Mouse (Mus musculus): ENCODE results near the gene Aars2.
A peak's percentile ranks its signal among the peaks of the same experiment; 100 is the strongest.

Gene Aars2

GRCm38 (mm10) chr17:45502324-45502723 lies 4.3 kb upstream of the Aars2 start:
- DNase-seq: no peak

GRCm38 (mm10) chr17:45503301-45503973 lies 3.2 kb upstream of the Aars2 start:
- no peak for DNase-seq

DNA sequence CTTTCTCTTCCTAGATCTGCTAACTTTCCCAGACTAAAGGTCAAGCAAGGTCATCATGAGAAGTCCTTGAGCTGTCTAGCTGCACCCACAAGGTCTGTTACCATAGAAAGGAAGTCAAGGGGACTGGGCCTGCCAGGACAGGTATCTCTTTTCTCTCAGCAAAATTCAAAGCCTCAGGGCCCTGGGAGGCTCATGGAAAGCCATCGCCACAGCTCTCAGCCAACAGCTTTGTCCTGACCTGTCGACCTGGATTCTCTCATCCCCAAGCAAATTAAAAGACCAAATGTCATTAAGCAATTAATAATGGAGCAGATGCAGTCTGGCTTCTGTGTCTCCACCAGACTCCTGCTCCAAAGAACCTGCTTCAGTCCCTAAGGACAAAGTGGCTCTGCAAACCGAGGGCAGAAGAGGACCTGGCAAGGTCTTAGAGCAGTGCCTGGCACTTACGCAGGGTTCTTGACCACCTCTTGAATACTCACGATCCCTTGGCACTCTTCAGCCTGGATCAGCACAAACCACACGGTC lies 638 bp upstream of the Aars2 start:
- peak in 1 of 2 experiments; percentile 30 for DNase-seq

DNA sequence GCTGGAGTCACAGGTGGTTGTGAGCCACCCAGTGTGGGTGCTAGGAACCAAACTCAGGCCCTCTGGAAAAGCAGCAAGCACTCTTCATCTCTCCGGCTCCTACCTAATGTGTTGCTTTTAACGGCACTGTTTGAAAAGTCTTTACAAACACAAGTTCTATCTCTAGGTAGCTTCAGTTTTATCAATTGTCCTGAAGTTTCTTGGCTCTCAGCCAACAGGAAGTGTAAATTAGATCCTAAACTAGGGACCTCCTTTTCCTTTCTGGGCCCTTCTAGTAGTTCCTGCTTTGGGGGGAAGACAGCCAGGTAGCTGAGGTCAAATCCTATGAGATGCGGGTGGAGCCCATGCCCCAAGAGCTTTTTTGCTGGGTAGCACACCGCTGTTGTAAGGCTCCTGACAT lies 4.2 kb downstream of the Aars2 start:
- DNase-seq: no peak

GRCm38 (mm10) chr17:45511757-45512156 lies 5.1 kb downstream of the Aars2 start:
- no peak for DNase-seq

DNA sequence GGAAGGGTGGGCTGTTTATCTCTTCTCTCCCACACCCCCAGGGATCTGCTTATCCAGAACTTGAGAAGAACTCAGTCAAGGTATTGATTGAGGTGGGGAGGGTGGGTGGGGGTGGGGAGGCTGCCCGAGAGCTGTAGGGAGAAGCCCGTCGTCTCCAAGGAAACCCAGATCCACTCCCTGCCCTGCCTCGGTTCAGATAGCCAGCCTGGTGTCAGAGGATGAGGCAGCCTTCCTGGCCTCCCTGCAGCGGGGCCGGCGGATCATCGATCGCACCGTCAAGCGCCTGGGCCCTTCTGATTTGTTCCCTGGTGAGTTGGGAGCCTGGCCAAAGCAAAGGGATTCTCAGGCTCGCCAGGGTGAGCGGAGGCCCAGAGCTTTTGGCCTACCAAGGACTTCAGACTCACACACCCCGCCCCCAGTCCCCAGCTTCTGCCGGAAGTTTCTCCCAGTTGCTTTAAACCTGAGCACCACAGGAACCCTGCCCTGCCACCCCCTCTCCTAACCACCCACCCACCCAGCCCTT lies 8.6 kb downstream of the Aars2 start:
- no peak for DNase-seq

- no peak for DNase-seq
These were observed 9.2 kb downstream of the Aars2 start for GRCm38 (mm10) chr17:45515806-45516205.

GRCm38 (mm10) chr17:45516488-45516887 lies 9.8 kb downstream of the Aars2 start:
- peak; percentile 92 to 94 for DNase-seq

- no peak for DNase-seq
These were observed 10.5 kb downstream of the Aars2 start for GRCm38 (mm10) chr17:45517135-45517534.

- DNase-seq: no peak
These were observed 11.0 kb downstream of the Aars2 start for GRCm38 (mm10) chr17:45517549-45518215.

DNA sequence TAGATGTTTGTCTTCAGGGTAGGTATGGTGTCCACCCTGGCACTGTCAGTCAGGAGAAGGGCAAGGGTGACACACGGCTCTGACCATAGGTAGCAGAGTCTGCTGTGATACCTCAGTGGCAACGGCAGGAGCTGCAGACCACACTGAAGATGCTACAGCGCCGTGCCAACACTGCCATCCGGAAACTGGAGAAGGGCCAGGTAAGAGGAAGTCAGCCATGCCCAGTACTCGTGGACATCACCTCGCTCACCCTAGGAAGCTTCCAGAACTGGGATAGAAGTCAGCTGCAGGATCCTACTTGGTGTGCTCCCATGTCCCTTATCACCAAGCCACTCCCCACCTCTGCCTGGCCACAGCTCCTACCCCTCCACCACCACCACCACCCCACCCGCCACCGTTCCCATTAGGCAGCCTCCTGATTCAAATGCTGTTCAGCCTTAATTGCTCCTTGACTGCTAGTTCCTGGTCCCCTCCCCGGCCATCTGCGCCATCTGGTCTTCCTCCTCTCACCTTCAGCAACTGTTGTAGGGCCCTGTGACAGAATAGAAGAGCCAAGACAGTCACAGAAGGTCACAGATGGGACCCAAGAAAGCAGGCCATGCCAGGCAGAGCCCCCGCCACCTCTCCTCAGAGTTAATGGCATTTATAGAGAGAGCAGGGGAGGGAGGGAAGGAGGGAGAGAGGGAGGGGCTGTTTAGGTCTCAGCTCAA lies 12.3 kb downstream of the Aars2 start:
- DNase-seq: peak; percentile 87 to 93

- DNase-seq: no peak
These were observed 13.5 kb downstream of the Aars2 start for GRCm38 (mm10) chr17:45520136-45520535.

- DNase-seq: no peak
These were observed 16.6 kb downstream of the Aars2 start, which contains the start of gene Tcte1 for GRCm38 (mm10) chr17:45523263-45523662. TSS of gene Tcte1 (plus strand) at chr17:45523434.

- no peak for DNase-seq
These were observed 18.3 kb downstream of the Aars2 start for GRCm38 (mm10) chr17:45524961-45525360.

GRCm38 (mm10) chr17:45526571-45526970 lies 19.9 kb downstream of the Aars2 start:
- DNase-seq: peak in 1 of 2 experiments; percentile 60

DNA sequence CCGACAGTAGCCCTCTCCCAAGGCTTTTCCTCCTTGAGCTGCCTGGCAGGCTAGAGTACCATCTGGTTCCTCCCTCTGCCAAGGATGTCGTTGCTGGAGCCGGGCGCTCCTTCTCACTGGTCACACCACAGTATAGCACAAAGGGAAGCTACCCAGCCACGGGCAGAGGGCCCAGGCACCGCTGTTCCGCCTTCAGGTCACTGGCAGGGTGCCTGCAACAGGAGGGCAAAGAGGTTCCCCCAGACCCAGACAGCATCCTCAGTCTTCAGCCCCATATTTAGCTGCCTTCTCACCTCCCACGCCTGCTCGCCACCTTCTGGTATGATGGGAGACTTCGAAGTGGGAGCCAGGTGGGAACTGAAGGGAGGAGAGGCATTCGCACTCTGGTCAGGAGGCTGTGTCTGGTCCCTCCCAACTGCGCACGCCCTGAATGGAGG lies 23.7 kb downstream of the Aars2 start:
- peak; percentile 88 to 92 for DNase-seq

DNA sequence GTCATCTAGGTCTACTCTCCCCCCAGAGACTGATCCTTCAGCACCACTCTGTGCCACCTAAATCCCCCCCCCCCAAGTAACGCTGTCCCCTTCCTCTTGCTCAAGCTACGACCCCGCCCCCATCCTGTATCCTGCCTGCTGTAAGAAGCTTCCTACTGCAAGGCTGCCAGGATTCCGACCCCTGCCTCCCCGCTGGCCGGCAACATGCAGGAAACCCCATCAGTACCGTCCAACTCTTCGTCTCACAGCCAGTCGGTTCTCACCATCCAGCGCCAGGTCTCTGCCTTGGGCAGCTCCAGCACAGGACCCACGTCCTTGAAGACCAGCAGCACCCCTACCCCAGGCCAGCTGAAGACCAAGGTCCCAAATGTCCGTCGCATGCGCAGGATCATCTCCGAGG lies 26.3 kb downstream of the Aars2 start:
- DNase-seq: no peak

DNA sequence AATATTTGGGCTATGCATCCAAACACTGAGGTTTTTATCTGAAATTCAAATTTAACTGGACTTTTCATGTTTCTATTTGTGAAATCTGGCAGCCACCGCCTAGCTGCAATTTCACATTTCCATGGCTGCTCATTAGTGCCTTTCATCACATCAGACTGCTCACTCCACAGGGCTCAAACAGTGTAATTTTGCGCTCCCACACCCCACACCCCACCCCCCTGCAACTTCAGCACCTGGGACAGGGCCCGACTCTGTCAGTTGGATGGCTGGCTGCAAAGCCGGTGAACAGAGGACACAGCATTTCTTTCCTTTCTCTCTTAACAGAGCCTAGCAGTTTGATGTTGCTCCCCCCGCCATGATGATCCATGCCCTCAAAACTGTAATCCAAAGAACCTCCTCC lies 29.6 kb downstream of the Aars2 start:
- no peak for DNase-seq

DNA sequence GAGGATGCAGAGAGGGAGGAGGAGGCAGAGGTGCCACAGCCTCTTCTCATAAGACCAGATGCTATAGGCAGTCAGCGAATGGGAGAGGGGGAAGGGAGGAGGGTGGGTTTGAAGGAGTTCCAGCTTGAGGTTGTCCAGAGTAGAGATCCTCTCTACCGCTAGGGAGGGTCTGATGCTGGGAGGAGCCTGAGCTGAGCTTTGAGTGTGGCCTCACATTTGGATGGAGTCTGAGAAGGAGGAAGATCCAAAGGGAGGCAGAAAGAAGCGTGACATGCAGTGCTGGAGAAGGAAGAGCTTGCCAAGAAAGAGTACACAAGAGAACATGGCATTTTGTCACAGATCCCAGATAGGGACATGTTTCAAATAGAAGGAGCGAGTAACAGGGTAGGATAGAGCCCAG lies 31.8 kb downstream of the Aars2 start:
- DNase-seq: no peak

DNA sequence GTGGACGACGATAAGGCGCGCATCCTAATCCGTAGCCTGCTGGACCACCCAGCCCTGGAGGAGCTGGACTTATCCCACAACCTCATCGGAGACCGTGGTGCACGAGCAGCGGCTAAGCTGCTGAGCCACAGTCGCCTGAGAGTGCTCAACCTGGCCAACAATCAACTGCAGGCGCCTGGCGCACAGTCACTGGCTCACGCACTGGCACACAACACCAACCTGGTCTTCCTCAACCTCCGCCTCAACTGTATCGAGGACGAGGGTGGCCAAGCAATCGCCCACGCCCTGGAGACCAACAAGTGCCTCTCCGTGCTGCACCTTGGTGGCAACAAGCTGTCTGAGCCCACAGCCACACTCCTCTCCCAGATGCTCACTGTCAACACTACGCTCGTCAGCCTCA lies 33.0 kb downstream of the Aars2 start:
- no peak for DNase-seq

- DNase-seq: no peak
These were observed 35.5 kb downstream of the Aars2 start for GRCm38 (mm10) chr17:45542129-45542528.

DNA sequence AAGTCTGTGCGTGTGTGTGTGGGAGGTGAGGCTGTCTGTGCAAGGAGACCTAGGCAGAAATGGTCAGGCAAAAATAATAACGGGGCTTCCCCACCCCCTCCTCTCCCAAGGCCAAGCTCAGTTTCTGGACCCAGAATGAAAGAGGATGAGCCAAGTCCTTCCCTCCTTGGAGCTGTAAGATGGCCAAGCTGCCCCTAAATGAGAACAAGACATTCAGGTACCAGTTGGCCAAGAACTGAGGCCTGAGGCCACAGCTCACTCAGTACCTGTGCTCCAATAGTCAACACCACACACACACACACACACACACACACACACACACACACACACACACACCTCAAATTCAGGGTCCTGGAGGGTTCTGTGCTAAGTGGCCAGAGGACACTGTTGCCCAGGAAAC lies 36.1 kb downstream of the Aars2 start:
- peak; percentile 61 to 70 for DNase-seq

GRCm38 (mm10) chr17:45543115-45543514 lies 36.5 kb downstream of the Aars2 start:
- peak in 1 of 2 experiments; percentile 44 for DNase-seq

Data from cerebellum, adult 18-20 months (tissue).